Mouse (Mus musculus): Measurements from ENCODE around the gene Commd3.

DNA sequence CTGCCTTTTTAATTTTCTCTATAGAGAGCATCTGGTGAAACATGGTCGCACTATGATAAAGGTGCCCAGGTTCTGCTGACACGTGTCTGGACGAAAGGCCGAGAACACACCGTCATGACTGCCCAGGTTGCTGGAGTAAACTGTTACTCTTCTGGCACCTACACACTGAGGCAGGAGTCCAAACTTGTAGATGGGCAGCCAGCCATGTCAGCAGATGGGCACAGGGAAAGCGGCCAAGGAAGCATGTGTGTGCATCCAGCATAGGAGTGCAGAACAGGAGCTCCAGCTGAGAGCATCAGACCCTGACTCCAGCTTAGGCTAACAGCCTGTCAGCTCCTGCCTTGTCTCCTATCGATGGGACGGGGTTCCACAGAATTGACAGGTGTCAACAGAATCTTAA, 37.1 kb upstream of the Commd3 start:
- no peak for TF ChIP-seq CEBPB (IDR thresholded peaks at IDR 0.05; ENCODE audit: low read depth)
- no peak for TF ChIP-seq CTCF (IDR thresholded peaks at IDR 0.05; ENCODE audit: control insufficient read depth, insufficient read depth, insufficient read length)
- no peak for TF ChIP-seq MYOD1 (IDR thresholded peaks at IDR 0.05; ENCODE audit: control insufficient read depth, insufficient read length, low read depth)

Measured in C2C12 (cell line).